Mouse (Mus musculus) CH12.LX (cell line): ENCODE measurements around the gene Prkx. TPM values are rescaled to one million over a fixed set of nuclear protein-coding genes. Genes with fewer than 3 reads are reported as not detected.

Experiments used
- DNase-seq: peaks from one replicate; pipeline ENCODE4 v3.0.0-alpha.2; 2013; ENCODE audit errors: extremely low read depth
- H3K27ac ChIP-seq: 2 replicates; pipeline ENCODE4 v1.5.1; 2012; ENCODE audit warnings: low read depth, mild to moderate bottlenecking, control low read depth, moderate library complexity; ENCODE audit not compliant: insufficient read depth
- H3K27me3 ChIP-seq: replicated peaks from 2 replicates; pipeline ENCODE3; 2012; ENCODE audit warnings: inconsistent platforms
- H3K36me3 ChIP-seq, 2 experiments: replicated peaks in 1 of 2; 2 replicates each; pipeline versions ENCODE3 to v1.6.1; 2012; ENCODE audit warnings: inconsistent platforms in 1 of 2, low read length in 1 of 2, mild to moderate bottlenecking in 1 of 2, mixed read lengths in 1 of 2, moderate library complexity in 1 of 2; ENCODE audit not compliant: control insufficient read depth in 1 of 2, insufficient read depth in 1 of 2
- H3K4me1 ChIP-seq, 2 experiments: 2 replicates each; pipeline ENCODE4 v1.6.1; 2012; ENCODE audit warnings: inconsistent platforms in 1 of 2, moderate library complexity in 1 of 2; ENCODE audit not compliant: insufficient read depth in 2 of 2, control insufficient read depth in 1 of 2
- H3K4me2 ChIP-seq: 2 replicates; pipeline ENCODE4 v1.6.1; 2012; ENCODE audit warnings: low read depth, mild to moderate bottlenecking, control low read depth; ENCODE audit not compliant: poor library complexity, insufficient read depth, severe bottlenecking
- H3K4me3 ChIP-seq, 3 experiments: fragments of 150-350 bp in 1 of 3; sonication (generic) in 1 of 3; replicated peaks in 1 of 3; 2 replicates each; pipeline versions ENCODE3 to v1.5.1; 2011 to 2012; ENCODE audit warnings: low read depth in 2 of 3, low read length in 2 of 3, mild to moderate bottlenecking in 2 of 3, moderate library complexity in 2 of 3, control low read depth in 1 of 3, improper control_type of control experiment in 1 of 3, inconsistent platforms in 1 of 3, mixed read lengths in 1 of 3; ENCODE audit not compliant: poor library complexity in 1 of 3
- H3K79me2 ChIP-seq: replicated peaks from 2 replicates; pipeline ENCODE4 v1.6.1; 2012; ENCODE audit warnings: mild to moderate bottlenecking, moderate library complexity; ENCODE audit not compliant: control insufficient read depth, poor library complexity, insufficient read depth, severe bottlenecking; ENCODE audit errors: extremely low read depth
- H3K9ac ChIP-seq: 2 replicates; pipeline ENCODE4 v1.6.1; 2012; ENCODE audit warnings: low read depth, mild to moderate bottlenecking, control low read depth, moderate library complexity; ENCODE audit not compliant: insufficient read depth
- H3K9me3 ChIP-seq: replicated peaks from 2 replicates; pipeline ENCODE3; 2012; ENCODE audit warnings: low read length, inconsistent platforms, mixed read lengths
- BHLHE40 ChIP-seq: IDR thresholded peaks from 2 replicates; pipeline ENCODE4 v1.6.1; 2011; ENCODE audit warnings: mild to moderate bottlenecking, low read depth, low read length, improper control_type of control experiment
- CHD1 ChIP-seq: IDR thresholded peaks from 2 replicates; pipeline ENCODE4 v1.6.1; 2012; ENCODE audit warnings: low read depth, low read length, improper control_type of control experiment, inconsistent platforms
- CTCF ChIP-seq, 2 experiments: IDR thresholded peaks in 1 of 2; conservative IDR thresholded peaks in 1 of 2; 2 replicates each; pipeline ENCODE4 v1.5.1; 2011 to 2012; ENCODE audit warnings: low read depth in 2 of 2, low read length in 2 of 2, improper control_type of control experiment in 1 of 2, inconsistent platforms in 1 of 2, mild to moderate bottlenecking in 1 of 2, moderate library complexity in 1 of 2
- EP300 ChIP-seq: IDR thresholded peaks from 2 replicates; pipeline ENCODE4 v1.6.1; 2011; ENCODE audit warnings: low read length, improper control_type of control experiment
- ETS1 ChIP-seq: conservative IDR thresholded peaks from 2 replicates; pipeline ENCODE4 v1.6.1; 2012; ENCODE audit warnings: low read depth, mild to moderate bottlenecking, inconsistent platforms, low read length, improper control_type of control experiment, moderate library complexity
- GABPA ChIP-seq: IDR thresholded peaks from 2 replicates; pipeline ENCODE4 v1.6.1; 2012; ENCODE audit warnings: low read depth, low read length, improper control_type of control experiment, inconsistent platforms; ENCODE audit not compliant: insufficient replicate concordance
- HCFC1 ChIP-seq: IDR thresholded peaks from 2 replicates; pipeline ENCODE4 v1.6.1; 2012; ENCODE audit warnings: low read depth, mild to moderate bottlenecking, inconsistent platforms, low read length, improper control_type of control experiment
- IRF4 ChIP-seq: IDR thresholded peaks from 2 replicates; pipeline ENCODE4 v1.6.1; 2014; ENCODE audit warnings: low read depth, mild to moderate bottlenecking, inconsistent platforms, low read length, improper control_type of control experiment
- JUN ChIP-seq: IDR thresholded peaks from 2 replicates; pipeline ENCODE4 v1.6.1; 2011; ENCODE audit warnings: low read depth, mild to moderate bottlenecking, low read length, improper control_type of control experiment, moderate library complexity; ENCODE audit not compliant: insufficient read depth
- KAT2A ChIP-seq: IDR thresholded peaks from 2 replicates; pipeline ENCODE4 v1.6.1; 2012; ENCODE audit warnings: low read length, improper control_type of control experiment, inconsistent platforms; ENCODE audit not compliant: insufficient replicate concordance
- MAFK ChIP-seq: IDR thresholded peaks from 2 replicates; pipeline ENCODE4 v1.6.1; 2011; ENCODE audit warnings: low read length, improper control_type of control experiment; ENCODE audit not compliant: insufficient replicate concordance
- MAX ChIP-seq: IDR thresholded peaks from 2 replicates; pipeline ENCODE4 v1.6.1; 2011; ENCODE audit warnings: low read length, improper control_type of control experiment
- MEF2A ChIP-seq: IDR thresholded peaks from 2 replicates; pipeline ENCODE4 v1.6.1; 2014; ENCODE audit warnings: low read depth, mild to moderate bottlenecking, inconsistent platforms, low read length, improper control_type of control experiment, borderline replicate concordance
- NRF1 ChIP-seq: IDR thresholded peaks from 2 replicates; pipeline ENCODE4 v1.6.1; 2014; ENCODE audit warnings: low read depth, mild to moderate bottlenecking, inconsistent platforms, low read length, improper control_type of control experiment, moderate library complexity
- POLR2AphosphoS2 ChIP-seq: IDR thresholded peaks from 2 replicates; pipeline ENCODE4 v1.6.1; 2011; ENCODE audit warnings: low read depth, low read length, improper control_type of control experiment
- RAD21 ChIP-seq: IDR thresholded peaks from 2 replicates; pipeline ENCODE4 v1.6.1; 2011; ENCODE audit warnings: low read depth, mild to moderate bottlenecking, low read length, improper control_type of control experiment, moderate library complexity
- RCOR1 ChIP-seq: conservative IDR thresholded peaks from 2 replicates; pipeline ENCODE4 v1.6.1; 2012; ENCODE audit warnings: low read depth, mild to moderate bottlenecking, inconsistent platforms, low read length, improper control_type of control experiment
- SIN3A ChIP-seq: IDR thresholded peaks from 2 replicates; pipeline ENCODE4 v1.6.1; 2012; ENCODE audit warnings: low read length, improper control_type of control experiment, inconsistent platforms
- TCF12 ChIP-seq: IDR thresholded peaks from 2 replicates; pipeline ENCODE4 v1.6.1; 2014; ENCODE audit warnings: low read depth, mild to moderate bottlenecking, inconsistent platforms, low read length, improper control_type of control experiment
- UBTF ChIP-seq: IDR thresholded peaks from 2 replicates; pipeline ENCODE4 v1.6.1; 2012; ENCODE audit warnings: low read depth, mild to moderate bottlenecking, inconsistent platforms, low read length, improper control_type of control experiment, moderate library complexity
- USF1 ChIP-seq: IDR thresholded peaks from 2 replicates; pipeline ENCODE4 v1.6.1; 2014; ENCODE audit warnings: low read depth, mild to moderate bottlenecking, inconsistent platforms, low read length, improper control_type of control experiment
- dilution Hi-C: fragments of 300-500 bp; cut with MboI; formaldehyde crosslinking; loops from 2 replicates; pipeline ENCODE4 v1.14.3; 2020; ENCODE audit warnings: low sequenced_read_pairs; ENCODE audit not compliant: extremely low pct_unique_long_range_greater_than_20kb, extremely low pct_ligation_motif_present
- in situ Hi-C: fragments of 300-500 bp; cut with MboI; formaldehyde crosslinking; loops from 3 replicates; pipeline ENCODE4 v1.14.3; 2019; ENCODE audit warnings: low sequenced_read_pairs, low pct_ligation_motif_present, low pct_unique_long_range_greater_than_20kb, mixed read lengths
- polyA plus RNA-seq: library from polyadenylated mRNA; unstranded; fragments of >175 nt; gene quantifications from 2 replicates; pipeline ENCODE4 v1.2.1, GENCODE M21; 2012; ENCODE audit warnings: low read depth; ENCODE audit not compliant: insufficient read length
- total RNA-seq, 2 experiments: library from RNA; depleted of rRNA; stranded (reverse); fragments of 300-350 nt in 1 of 2; fragments of >200 nt in 1 of 2; gene quantifications; 2 replicates each; pipeline ENCODE4 v1.2.3; 2012 to 2014

The Prkx gene
- total RNA-seq (2012; rRNA removed) (10.4 and 10.9 TPM in 2 replicates), total RNA-seq (2014; rRNA removed) (11.5 and 13.0 TPM in 2 replicates), polyA plus RNA-seq (12.0 and 15.2 TPM in 2 replicates)

DNA sequence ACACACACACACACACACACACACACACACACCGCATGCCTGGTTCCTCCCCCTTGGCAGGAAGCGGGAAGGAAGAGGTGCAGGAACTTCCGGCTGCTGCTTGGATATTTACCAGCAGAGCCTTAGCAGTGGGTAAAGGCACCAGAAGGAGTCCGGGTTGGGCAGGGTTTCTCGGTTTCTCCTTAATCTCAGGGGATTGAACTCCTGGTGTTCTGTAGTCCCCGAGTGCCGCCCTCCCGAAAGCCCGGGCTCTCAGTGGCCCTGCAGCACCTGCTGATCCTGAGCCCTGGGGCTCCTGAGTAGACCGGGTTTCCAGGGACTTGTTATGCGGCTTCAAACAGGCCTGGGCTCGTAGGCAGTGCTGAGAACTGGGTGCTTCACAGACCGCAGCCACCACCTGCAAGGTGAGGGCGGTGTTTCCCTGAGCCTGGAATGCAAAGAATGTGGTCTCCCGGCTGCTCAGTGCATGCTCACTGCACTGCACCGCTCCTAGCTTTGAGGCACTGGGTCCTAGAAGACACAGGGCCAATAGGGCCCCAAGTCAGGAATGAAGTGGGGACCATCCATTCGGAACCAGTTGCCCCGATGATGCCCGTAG is at the start of gene Prkx:
TSS of gene Prkx (minus strand) at position 41 of the 598 bp plus-strand sequence.
- H3K36me3 ChIP-seq, result peaks cover 0 to 8% of the 10 kb centered on the region in 2 experiments
- H3K4me3 ChIP-seq, result peak within 1 kb of the TSS; percentile 58 to 81 (median 69)
- dilution Hi-C loops (no loop called here), in situ Hi-C loops (loop anchor here (10.0 kb wide), 1 partner anchor 52 kb away; no protein-coding TSS in a partner anchor)
- H3K9me3 ChIP-seq, result no peaks in the 10 kb centered on the region
- DNase-seq, result peak; percentile 83
- peaks cover 34 to 43% of the 10 kb centered on the region in 2 experiments for H3K4me1 ChIP-seq
- H3K4me2 ChIP-seq, result peak within 1 kb of the TSS; percentile 45; the same call in 1 of the 2 replicates
- peaks cover 31% of the 10 kb centered on the region for H3K79me2 ChIP-seq
- peak within 1 kb of the TSS; percentile 94 for H3K27ac ChIP-seq
- no peaks in the 10 kb centered on the region for H3K27me3 ChIP-seq
- H3K9ac ChIP-seq, result peak within 1 kb of the TSS; percentile 73
- TF ChIP-seq IRF4 (peak; percentile 46; the same call in 1 of the 2 replicates), ETS1 (peak; percentile 53; the same call in 1 of the 2 replicates), RCOR1 (0 out of 2 replicates have a peak, but pooled peaks have one; percentile 20), JUN (no peak), BHLHE40 (peak; percentile 55; the same call in 1 of the 2 replicates), MEF2A (peak; percentile 63; the same call in 1 of the 2 replicates), EP300 (peak; percentile 73), CTCF (conservative IDR thresholded peaks at IDR 0.05 in 1 of 2, IDR thresholded peaks at IDR 0.05 in 1 of 2; ENCODE audit: low read depth in 2 of 2, low read length in 2 of 2) (no peak), MAFK (no peak), UBTF (no peak), TCF12 (peak; percentile 97), SIN3A (no peak), RAD21 (no peak), MAX (0 out of 2 replicates have a peak, but pooled peaks have one; percentile 26), HCFC1 (0 out of 2 replicates have a peak, but pooled peaks have one; percentile 41), USF1 (no peak), NRF1 (peak; percentile 49; the same call in 1 of the 2 replicates), GABPA (no peak), POLR2AphosphoS2 (no peak), KAT2A (no peak), CHD1 (peak; percentile 85)
